Mouse (Mus musculus) C2C12 (cell line): ENCODE measurements around the gene Stard13.

ENCODE experiments used
- CEBPB ChIP-seq: IDR thresholded peaks from one replicate; pipeline ENCODE4 v1.6.1; 2011; ENCODE audit warnings: low read depth, mild to moderate bottlenecking, control low read depth, moderate library complexity
- CTCF ChIP-seq: IDR thresholded peaks from one replicate; pipeline ENCODE4 v1.5.1; 2011; ENCODE audit not compliant: control insufficient read depth, insufficient read depth, insufficient read length
- FOSL1 ChIP-seq: IDR thresholded peaks from one replicate; pipeline ENCODE4 v1.8.0; 2011; ENCODE audit warnings: mild to moderate bottlenecking, low read length; ENCODE audit not compliant: poor library complexity, insufficient read depth, severe bottlenecking
- MAX ChIP-seq: IDR thresholded peaks from one replicate; pipeline ENCODE4 v1.6.1; 2011; ENCODE audit warnings: mild to moderate bottlenecking, control low read depth

GRCm38 (mm10) chr5:151154030-151154429 lies 79.6 kb downstream of the Stard13 start:
- TF ChIP-seq MAX (no peak), FOSL1 (no peak), CEBPB (no peak), CTCF (no peak)
